Mouse (Mus musculus) cerebellum, postnatal 36 days (tissue): ENCODE data around the gene Polr2m.
A peak's percentile ranks its signal among the peaks of the same experiment; 100 is the strongest.

Source experiments
- DNase-seq, 2 experiments: peaks; one replicate each; pipeline ENCODE4 v3.0.0; 2021 to 2022; ENCODE audit warnings: mixed read lengths in 2 of 2

Polr2m gene

DNA sequence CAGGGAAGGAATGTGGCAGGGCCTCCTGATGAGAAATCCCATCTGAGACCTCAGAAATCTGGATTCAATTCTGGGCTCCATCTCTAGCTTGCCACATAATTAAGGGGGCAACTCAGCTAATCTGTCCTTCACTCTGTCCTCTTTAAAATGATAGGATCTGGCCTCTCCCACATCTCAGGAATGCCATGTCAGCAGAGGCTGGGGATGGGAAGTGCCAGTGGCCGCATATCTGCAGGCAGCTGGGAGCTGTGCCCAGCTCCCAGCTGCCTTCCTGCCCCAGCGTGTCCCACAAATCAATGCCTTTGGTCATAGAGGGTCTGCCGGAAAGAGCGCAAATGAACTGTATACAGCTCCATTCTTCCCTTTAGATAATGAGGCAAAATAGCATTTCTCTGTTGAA lies 18.3 kb downstream of the Polr2m start:
- DNase-seq, result no peak

DNA sequence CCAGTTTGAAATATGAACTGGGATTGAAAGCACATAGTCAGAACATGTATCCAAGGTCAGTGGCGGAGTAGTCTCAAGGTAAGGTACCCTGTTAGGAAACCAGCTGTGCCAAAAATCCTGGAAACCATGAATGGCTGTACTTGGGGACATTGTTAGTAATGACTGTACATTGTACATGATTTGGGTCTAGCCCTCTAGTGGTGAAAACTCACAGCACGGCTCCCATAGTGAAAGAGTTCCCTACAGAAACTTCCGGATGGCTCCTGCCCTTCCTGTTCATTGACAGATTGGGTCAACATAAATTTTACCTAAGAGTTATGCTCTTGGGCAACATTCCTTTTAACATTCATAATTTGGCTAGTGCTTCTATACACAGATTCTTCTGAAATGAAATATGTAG lies 19.6 kb downstream of the Polr2m start:
- no peak for DNase-seq

DNA sequence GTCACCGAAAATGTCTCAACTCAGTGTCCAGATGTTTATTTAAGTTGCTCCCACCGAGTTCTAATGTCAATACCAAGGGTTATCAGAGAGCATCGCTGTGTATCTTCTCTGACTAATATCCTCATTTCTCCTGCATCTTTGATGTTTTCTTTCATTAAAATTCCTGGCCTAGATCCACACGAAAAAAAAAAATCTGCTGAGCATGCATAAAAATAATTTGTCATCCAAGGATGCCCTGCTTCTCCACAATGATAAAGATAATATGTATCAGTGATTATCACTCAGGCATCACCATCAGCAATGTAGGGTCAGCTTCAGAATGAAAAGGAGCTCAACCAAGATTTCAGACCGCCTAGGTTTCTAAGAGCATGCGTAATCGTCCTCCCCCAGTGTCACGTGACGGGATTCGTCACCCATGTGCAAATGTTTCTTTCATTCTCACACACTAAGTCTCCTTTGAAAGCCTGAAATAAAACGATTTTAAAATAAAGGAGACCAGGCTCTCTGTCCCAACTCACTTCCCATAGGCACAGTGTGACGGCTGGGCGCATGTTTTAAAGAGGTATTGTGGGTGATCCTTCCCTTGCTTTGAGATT lies 22.6 kb downstream of the Polr2m start:
- DNase-seq, result no peak

DNA sequence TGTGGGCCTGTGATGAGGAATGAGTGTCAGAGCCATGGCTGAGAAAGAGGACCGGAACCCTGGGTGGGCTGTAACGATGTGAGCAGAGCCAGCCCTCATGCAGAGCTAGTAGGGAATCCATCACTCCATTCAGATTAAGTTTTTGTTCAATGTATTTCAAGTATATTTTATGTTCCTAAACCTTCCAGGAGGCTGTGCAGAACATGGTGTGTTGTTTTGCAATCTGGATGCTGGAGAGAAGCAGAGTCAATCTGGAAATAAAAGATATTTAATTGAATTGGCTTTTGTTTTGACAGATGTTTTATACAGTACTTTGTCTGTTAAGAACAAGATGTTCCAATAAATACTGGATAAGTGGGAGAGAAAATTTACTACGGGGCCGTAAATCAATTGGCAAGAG lies 29.0 kb downstream of the Polr2m start:
- no peak for DNase-seq

DNA sequence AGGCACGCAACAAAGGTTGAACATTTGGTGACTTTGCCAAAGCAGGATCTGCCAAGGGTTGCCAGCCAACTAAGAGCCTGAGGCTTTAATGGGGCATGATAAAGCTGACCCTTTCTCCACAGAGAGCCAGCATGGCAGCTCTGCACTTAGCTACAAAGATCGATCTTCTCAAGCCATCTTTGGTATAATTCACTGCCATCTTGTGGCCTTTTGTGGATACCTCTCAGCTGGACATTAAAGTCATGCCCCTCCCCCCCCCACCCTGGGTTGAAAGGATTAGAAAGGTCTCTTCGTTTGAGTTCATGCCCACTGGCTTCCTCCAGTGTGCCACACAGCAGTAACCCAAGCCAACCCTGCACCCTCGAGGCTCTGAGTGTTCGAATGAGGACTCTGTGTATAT lies 31.8 kb downstream of the Polr2m start:
- DNase-seq, result no peak

- DNase-seq, result no peak
Measured at GRCm38 (mm10) chr9:71453352-71453751, 32.4 kb downstream of the Polr2m start.

- DNase-seq, result no peak
Measured at GRCm38 (mm10) chr9:71450626-71451025, 35.1 kb downstream of the Polr2m start.

DNA sequence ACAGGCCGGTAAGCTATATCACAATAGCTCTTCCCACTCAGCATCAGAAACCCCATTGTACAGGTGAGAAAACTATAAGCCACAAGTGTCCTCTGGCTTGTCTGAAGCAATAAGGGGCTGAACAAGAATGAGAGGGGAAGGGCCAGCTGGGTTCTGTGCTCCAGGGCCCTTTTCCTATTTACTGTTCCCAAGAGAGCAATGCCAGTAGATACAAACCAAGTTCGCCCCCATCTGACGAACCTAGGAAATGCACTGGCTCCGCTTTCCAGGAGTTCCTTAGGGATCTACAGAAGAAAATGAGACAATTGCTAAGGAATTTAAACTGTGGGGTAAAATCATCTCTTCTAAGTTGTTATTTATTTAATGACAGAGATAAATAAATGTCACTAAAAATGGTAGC lies 38.2 kb downstream of the Polr2m start:
- peak; percentile 15 for DNase-seq

GRCm38 (mm10) chr9:71445308-71445707 lies 40.4 kb downstream of the Polr2m start:
- no peak for DNase-seq

- no peak for DNase-seq
Measured at GRCm38 (mm10) chr9:71438146-71438545, 47.6 kb downstream of the Polr2m start.
